Mouse (Mus musculus) neutrophil, adult 59 days (primary cell): Measurements from ENCODE around the gene Shisa9. TPM values are rescaled to one million over a fixed set of nuclear protein-coding genes. Genes with fewer than 3 reads are reported as not detected.

Source experiments
- total RNA-seq, 2 experiments: library from RNA; stranded (reverse); gene quantifications; 1 replicate in 1 of 2; 2 replicates in 1 of 2; pipeline ENCODE4 v1.2.4; 2023

Shisa9 gene
- total RNA-seq = not detected

DNA sequence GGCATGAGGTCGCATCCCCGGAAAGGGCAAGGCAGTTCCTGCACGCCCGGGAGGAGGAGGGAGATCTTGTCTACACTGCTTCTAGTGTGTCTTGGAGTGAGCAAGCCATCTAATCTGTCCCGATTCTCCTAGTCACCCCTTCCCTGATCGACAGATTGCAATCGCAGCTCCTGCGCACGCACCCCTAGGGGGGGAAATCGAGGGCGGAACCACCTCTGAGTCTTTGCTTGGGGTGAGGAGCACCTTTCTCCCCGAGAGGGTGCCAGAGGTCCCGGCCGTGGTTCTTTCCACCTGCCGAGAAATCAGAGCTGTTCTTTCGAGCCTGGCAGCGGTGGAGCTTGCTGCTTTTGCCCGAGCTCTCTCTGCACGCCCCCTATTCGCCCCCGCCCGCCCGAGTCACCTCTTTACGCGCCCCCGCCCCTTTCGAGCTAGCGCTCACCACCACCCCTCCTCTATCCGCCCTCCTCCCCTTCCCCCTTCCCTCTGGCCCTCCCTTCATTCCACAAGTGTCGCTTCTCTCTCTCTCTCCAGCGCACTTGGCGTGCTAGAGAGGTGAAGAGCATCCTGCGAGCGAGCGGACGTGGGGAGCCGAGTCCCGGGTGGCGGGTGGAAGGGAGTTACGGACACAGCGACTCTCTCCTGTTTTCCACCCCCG, at the start of gene Shisa9:
TSS of gene Shisa9 (plus strand) at position 498 of the 655 bp plus-strand sequence.

Other genes starting within 250 kb of the Shisa9 start
- gene Cpped1, start 74.7 kb upstream of the Shisa9 start, total RNA-seq = 10 to 100 TPM; 10.4 to 11.3 TPM